Mouse (Mus musculus) ES-E14 (cell line): ENCODE data around the gene BC004004.

Experiments
- CHD2 ChIP-seq: IDR thresholded peaks from 2 replicates; pipeline ENCODE4 v1.6.1; 2014; ENCODE audit warnings: mild to moderate bottlenecking, low read depth, low read length, inconsistent platforms
- HCFC1 ChIP-seq: IDR thresholded peaks from 2 replicates; pipeline ENCODE4 v1.6.1; 2012; ENCODE audit warnings: low read length, inconsistent platforms, borderline replicate concordance; ENCODE audit not compliant: insufficient read depth
- MAFK ChIP-seq: IDR thresholded peaks from 2 replicates; pipeline ENCODE4 v1.6.1; 2014; ENCODE audit warnings: mild to moderate bottlenecking, low read depth, low read length, inconsistent platforms; ENCODE audit not compliant: insufficient read depth
- ZC3H11A ChIP-seq: IDR thresholded peaks from 2 replicates; pipeline ENCODE4 v1.6.1; 2012; ENCODE audit warnings: low read depth, mild to moderate bottlenecking, inconsistent platforms, low read length, borderline replicate concordance
- ZNF384 ChIP-seq: IDR thresholded peaks from 2 replicates; pipeline ENCODE4 v1.6.1; 2012; ENCODE audit warnings: low read depth, low read length, inconsistent platforms

GRCm38 (mm10) chr17:29300926-29301325, 32.3 kb downstream of the BC004004 start:
- TF ChIP-seq MAFK (no peak), CHD2 (no peak), ZNF384 (no peak), HCFC1 (no peak), ZC3H11A (no peak)
